Mouse (Mus musculus) right cerebral cortex, adult 2 months (tissue): ENCODE data around the gene Ubald2.
A peak's percentile ranks its signal among the peaks of the same experiment; 100 is the strongest.
"Not testable (repeated sequence)": the region's sequence is repeated elsewhere in the genome, so short reads cannot be mapped to it uniquely, and the experiment has no call there.

ENCODE experiments used
- DNase-seq, 2 experiments: peaks; one replicate each; pipeline ENCODE4 v3.0.0; 2021 to 2022; ENCODE audit warnings: low spot score in 2 of 2

Ubald2 gene

DNA sequence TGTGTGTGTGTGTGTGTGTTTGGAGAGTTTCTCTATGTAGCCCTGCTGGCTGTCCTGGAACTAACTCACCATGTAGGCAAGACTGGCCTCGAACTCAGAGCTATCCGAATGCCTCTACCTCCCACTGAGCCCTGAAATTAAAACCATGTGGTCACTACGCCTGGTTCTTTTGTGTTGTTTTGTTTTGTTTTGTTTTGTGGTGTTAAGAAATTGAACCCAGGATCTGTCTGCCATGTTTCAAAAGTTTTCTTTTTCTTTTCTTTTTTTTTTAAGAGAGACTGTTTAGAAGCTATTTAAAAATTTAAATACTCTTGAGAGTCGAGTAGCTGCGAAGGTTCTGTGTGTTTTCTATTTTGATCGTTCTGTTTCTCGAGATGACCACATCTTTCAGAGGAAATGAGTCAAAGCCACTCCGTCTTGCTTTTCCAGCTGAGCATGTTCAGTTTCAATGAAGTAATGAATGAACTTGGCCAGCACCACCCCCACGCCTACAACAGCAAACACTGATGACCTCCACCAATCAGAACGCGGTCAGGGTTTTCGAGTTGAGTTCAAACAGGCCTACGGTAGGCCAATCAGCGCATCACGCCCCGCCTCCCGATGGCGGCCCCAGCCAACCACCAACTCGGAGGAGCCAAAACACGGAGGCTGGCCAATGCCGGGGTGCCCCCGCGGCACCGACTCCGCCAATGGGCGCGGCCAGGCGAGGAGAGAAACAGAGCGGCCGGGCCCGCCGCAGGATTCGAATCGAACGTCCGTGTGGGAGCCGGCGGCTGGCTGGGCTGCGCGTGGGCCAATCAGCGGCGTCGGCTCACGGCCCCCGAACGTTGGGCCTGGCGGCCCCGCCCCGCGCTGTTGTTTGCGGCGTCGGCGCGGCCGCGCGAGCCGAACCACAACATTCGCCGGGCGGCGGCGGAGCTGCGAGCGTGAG, at the start of gene Ubald2:
Gene Ubald2, plus strand, starts transcription at position 739 of the 931 bp plus-strand sequence.
- DNase-seq, result peak; percentile 98 to 99

DNA sequence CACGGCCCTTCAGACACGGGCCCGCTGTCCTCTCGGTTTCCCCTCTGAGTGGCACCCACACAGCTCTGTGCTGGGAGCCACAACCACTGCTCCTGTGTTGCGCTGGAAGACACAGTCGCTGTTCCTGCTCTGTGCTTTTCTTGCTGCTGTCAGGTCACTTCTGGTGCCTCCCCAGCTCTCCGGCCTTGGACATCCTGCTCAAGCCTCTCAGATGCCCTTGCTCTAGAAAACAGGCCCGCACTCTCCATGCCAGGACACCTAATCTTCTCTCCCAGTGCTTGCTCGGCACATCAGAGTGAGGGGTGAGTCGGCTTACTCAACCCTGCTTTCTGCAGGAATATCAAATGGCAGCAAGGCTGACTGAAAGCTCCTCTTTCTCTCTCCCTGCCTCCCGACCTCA, 49.7 kb upstream of the Ubald2 start:
- DNase-seq, result no peak

DNA sequence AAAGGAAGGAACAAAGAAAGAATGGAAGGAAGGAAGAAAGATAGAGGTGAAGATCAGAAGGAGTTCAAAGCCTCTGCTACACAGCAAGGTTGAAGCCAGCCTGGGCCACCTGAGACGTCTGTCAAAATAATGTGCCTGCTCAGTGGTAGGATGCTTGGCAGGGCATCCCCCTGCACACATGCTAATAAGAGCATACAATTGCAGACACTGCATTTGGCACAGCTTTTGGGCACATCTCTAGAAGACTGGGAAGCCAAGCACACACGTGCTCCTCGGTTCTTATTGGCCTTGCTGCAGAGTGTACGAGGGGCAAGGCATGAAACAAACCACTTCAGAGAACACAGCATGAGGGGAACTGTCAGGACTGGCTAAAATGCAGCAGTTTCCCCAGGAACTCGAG, 47.9 kb upstream of the Ubald2 start:
- no peak for DNase-seq

DNA sequence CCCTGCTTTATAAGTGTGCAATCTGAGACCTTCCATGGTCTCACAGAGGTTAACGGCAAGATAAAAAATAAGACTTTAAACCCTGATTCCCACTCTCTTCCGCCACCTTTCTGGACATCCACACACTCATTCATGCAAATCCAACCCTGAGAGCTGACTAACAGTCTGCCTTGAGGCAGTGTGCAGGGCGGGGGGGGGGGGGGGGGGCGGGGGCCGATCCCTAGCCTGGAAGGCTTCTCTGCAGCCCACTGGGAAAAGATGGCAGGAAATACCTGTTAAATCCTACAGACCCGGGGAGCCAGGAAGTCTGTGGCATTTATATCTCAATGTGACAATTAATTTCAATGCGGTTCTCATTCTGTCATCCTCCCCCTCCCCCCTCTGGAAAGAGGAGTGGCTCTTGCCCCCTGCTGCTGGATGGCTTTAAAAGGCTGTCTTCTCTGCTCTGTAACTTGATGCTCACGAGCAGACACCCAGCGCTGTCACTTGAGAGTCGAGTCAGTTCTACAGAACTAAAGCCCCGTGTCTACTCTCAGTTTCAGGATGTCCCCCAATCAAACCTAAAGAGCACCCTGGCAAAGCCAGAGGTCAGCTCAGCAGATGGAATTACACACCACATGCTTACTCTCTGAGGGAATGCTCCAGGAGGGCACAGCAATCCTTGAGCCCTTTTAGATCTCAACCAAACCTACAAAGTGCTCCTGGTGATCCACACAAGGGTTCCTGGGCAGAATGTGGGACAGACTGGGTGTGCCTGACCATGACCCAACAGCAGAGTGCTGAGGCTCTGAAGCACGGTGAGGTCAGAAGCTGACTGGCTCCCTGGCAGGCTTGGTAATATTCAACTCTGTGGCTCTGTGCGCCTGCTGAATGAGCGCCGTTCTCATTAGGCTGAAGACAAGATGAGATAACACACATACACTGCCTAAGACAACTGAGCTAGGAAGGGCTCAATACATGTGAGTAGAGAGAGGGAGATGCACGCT, 46.5 kb upstream of the Ubald2 start:
- DNase-seq, result no peak

DNA sequence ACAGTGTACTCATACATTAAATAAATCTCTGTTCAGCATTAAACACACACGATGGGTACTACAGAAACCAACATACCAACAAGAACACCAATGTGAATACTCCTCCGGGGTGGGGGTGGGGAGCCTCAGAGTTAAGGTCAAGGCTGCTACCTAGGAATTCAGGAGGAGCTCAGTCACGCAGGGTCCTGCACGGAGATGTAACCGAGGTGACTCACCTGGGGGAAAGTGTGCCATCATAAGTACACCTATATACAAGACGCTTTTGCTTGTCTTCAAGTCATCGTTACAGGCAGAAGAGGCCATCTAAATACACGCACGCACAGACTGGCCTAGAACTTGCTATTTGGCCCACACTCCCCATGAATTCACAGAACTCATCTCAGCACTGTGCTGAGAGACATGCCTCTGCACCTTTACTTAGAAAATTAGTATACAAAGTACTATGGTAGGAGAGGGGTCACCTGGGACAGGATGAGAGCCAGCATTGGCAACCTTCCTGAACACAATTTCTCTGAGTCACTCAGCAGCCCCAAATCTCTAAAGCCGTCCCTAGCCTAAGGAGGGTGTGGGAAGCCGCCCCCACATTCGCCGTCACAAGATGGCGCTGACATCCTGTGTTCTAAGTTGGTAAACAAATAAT, 44.9 kb upstream of the Ubald2 start:
- DNase-seq, result peak in 1 of 2 experiments; percentile 46

DNA sequence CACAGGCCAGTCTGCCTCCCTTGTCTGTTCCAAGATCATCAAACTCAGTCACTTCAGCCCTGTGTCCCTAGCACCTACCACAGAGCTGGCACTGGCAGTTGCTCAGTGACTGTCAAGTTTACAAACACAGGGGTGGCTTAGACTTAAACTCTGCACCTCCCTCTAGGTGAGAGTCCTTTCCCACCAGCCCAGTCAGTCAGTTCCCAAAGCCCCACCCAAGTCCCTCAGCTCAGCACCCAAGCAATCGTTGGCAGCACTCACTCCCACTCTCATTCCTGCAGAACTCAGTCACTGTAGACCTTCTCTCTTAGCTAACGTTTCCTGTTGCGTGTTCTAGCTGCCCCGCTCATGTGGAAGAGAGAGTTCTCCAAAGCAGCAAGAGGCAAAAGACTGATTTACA, 39.1 kb upstream of the Ubald2 start:
- DNase-seq, result no peak

DNA sequence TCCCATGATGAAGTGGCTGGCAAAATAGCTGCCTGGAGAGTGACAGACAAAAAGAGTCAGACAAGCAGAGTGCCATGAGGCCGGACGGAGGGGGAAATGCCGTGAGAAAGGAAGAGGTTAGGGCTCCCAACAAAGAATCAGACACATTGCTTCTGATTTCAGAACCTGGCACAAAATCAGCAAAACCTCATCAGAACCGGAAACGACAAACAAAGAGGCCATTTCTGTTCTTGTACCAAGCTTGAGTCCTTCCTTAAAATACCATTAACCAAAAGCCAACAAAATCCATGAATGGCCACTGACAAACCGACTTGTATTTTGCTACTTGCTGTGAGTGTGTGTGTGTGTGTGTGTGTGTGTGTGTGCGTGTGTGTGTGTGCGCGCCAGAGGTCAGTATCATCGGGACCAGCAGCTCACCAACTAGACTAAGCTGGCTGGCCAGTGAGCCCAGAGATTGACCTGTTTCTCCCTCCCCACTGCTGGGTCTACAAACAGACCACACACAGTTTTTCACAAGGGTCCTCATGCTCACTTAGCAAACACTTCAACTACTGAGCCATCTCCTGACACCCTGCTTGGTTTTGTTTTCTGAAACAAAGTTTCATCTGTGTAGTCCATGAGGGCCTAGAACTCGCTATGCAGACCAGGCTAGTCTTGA, 37.5 kb upstream of the Ubald2 start:
- no peak for DNase-seq

DNA sequence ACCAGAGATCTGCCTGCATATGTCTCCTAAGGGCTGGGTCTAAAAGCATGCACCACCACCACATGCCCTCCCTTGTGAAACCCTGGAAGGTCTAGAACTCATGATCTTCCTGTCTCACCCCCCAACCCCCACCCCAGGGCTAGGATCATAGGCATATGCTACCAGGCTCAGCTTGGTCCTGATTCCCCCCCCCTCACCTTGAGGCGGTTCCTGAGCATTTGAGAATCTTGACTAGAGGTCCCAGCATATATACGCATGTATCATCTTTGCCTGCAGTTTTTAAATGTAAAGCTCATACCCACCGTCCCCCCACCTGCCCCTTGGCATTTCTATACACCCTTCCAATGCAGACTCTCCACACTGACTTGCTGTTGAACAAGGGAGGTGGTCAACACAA, 37.0 kb upstream of the Ubald2 start:
- no peak for DNase-seq

DNA sequence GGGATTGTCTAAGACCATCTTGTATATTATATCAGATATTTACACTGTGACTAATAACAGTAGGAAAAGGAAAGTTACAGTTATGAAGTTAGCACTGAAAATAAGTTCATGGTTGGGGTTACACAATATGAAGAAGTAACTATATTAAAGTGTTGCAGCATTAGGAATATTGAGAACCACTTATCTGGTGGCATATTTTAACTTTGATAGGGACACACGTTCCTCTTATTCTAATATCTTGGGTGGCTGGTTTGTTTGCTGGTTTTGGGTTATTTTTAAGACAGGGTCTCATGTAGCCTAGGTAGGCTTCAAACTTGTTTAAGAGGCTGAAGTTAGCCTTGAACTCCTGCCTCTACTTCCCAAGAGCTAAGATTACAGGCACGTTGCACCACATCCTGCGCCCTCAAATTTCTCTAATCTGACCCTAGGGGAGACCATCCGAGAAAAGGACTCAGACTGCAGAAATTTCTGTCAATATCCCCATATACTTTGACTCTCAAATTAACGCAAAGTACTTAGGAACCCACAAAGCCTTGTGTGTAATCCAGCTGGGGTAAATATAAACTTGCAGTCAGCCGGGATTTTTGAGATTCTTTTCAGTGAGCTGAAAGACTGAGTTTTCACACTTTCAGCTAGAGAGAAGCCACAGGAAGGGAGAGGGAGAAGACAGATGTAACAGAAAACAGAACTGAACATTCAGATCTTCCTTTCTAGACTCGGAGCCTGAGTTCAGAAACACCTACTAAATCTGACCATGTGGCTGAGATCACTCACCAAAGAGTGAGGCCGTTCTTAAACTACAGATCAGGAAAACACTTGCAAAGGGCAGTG, 36.2 kb upstream of the Ubald2 start:
- no peak for DNase-seq

DNA sequence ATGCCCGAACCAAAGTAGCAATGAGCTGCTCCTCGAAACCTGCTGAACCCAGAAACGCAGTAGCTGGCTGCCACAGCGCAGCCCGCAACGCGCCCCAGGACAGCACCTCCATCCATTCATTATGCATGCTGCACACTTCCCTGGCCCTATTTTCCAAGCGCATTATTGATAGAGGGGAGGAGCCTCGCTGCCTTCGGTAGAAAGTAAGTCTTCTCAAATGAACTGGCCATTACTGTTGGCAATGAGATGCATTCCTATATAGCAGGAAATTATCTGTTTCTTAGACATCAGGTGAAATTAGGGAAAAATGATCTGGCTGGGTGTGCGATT, 35.6 kb upstream of the Ubald2 start:
- DNase-seq, result no peak

DNA sequence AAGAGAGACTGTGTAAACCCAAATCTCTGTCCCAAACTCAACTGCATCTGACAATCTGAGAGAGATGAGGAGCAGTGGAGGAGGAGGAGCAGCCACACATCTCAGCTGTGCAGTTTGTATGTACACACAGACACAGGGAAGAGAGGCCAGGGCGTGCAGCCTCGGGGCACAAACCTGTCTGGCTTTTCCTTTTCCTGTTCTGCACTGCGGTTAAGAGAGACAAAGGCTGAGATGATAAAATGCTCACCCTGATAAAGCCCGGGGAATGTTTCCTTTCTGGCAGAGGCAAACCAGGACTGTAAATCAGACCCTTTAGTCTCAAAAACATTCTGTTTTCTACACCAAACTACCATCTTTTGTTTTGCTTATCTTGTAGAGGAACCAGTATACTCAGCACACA, 33.3 kb upstream of the Ubald2 start:
- no peak for DNase-seq

DNA sequence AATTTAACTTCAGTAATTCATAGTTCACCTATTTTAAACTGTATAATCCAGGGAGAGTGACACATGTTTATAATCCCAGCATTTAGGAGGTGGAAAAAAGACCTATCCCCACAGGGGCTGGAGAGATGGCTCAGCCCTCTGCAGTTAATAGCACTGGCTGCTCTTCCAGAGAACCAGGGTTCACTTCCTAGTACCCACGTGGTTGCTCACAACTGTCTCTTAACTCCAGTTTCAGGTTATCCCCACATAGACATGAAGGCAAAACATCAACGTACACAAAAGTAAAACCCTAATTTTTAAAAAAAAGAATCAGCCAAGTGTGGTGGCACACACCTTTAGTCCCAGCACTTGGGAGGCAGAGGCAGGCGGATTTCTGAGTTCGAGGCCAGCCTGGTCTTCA, 28.3 kb upstream of the Ubald2 start:
- no peak for DNase-seq

DNA sequence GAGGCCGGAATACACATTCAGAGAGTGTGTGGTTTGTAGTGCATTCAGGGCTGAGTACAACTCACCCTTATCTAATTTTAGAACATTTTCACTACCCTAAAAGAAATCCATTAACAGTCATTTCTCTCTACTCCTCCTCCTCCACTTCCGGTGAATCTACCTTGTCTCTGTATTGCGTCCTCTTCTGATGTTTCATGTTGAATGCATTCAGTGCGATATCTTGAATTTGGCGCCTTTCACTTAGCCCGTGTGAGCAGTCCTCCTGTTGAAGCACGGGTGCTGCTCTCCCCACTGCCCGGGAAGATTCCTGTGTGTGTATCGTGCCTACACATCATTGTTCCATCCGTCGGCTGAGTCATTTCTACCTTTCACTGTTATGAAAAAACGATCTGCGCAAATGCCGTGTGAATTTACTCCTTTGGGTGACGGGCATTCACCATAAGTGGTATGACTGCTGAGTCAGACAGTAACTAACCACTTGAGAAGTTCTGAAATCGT, 27.6 kb upstream of the Ubald2 start:
- DNase-seq, result peak; percentile 35 to 39

DNA sequence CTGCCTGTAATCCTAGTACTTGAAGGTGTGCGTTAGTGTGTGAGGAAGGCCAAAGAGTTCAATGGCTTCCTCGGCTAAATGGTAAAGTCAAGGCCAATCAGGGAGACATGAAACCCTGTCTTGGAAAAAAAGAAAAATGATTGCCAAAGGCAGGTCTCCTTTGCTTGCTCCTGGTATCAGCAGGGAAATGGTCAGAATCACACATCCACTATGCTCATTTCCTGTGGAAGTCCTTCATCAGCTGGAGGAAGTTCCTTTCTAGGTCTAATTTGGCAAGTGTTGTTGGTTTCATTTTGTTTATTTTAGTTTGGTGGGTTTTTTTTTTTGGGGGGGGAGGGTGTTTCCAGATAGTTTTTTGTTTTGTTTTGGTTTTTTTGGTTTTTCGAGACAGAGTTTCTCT, 24.9 kb upstream of the Ubald2 start:
- no peak for DNase-seq

DNA sequence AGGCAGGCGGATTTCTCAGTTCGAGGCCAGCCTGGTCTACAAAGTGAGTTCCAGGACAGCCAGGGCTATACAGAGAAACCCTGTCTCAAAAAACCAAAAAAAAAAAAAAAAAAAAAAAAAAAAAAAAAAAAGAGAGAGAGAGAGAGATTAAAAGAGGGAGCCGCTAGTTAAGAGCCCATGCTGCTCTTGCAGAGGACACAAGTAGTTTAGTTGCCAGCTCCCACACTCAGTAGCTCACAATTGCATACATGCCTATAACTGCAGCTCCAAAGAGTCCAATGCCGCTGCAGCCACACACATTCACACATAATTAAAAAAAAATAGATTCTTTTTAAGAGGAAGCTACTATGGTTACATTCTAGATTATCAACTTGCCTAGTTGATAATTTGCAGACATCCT, 23.5 kb upstream of the Ubald2 start:
- not testable (repeated sequence) for DNase-seq

DNA sequence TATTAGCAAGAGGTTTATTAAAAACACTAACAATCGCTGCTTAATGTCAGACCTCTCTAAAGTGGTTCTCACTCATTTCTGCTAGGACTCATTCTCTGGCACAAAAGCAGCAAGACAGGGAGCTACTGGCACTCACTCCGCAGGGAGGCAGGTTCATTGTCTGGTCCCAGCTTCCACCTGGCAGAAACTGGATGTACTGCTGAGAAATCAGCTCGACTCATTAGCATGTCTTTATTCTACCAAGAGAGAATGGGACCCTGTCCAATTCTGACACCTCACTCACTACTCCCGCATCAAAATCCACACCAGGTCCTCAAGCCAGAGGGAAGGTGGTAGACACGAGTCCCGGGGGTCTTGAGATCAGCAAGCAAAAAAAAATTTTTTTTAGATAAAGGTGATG, 22.3 kb upstream of the Ubald2 start:
- no peak for DNase-seq

DNA sequence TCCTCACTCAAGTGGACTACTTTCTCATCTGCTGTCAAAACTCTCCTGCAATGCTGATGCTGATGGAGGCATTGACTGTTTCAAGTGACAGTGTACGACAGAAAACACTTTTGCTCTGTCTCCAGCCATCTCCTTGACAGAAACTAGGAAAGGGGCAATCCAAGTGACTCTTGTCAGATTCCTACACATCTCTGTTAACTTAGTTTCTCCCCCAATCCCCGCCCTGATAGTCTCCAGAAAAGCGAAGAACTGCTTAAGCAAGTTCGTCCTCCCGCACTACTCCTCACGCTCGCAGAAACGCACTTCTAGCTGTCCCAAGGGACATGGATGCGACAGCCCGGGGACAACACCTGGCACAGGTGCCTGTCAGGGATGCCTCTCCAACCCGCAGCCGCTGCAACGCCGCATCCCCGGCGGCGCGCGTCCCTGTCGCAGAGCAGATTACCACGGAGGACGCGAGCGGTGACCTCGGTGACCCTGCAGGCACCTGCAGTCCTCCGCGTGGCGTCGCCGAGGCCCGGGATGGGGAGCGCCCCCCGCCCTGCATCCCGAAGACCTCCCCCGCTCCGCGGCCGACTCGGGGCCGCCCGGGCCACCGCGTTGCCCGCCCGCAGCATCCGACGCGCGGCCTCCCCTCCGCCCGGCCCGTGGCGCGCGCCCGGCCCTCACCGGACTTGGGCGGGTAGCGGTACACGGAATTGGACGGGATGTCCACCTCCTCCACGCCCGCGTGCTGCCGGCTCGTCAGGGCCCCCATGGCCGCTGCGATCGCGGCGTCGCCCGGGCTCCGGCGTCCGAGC, 21.7 kb upstream of the Ubald2 start:
- DNase-seq, result peak in 1 of 2 experiments; percentile 15

DNA sequence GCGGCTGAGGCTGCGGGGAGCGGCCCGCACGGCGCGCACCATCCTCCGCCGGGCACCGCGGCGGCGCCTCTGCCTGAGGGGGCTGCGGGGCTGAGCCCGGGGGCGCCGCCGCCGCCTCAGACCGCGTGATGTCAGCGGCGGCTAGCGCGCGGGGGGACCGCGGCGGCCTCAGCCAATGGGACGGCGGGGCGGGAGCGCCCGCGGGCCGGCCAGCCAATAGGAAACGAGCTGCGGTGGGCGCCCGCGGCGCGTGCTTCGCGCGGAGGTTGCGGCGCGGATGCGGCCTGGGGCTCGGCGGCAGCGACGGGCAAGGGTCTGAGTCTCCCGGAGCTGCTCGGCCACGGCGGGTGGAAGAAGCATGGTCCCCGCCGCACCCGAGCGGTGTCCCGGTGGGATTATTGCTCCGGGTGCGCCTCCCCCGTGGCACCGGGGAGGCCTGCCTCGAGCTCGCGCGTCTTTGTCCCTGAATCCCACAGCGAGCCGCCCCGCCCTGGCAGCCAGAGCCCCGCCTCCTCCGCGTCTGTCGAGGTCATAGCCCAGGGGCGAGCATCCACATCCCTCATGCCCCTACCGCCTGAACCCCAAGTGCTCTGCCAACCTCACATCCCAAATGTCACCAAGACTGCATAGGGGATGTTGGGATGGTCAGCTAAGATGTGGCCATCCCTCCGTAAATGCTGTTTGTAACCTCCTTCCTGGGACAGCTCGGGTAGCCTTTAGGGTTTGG, 20.8 kb upstream of the Ubald2 start, which contains the start of gene Rnf157:
Gene Rnf157, minus strand, starts transcription at position 129 of the 727 bp plus-strand sequence.
- peak; percentile 85 to 88 for DNase-seq

DNA sequence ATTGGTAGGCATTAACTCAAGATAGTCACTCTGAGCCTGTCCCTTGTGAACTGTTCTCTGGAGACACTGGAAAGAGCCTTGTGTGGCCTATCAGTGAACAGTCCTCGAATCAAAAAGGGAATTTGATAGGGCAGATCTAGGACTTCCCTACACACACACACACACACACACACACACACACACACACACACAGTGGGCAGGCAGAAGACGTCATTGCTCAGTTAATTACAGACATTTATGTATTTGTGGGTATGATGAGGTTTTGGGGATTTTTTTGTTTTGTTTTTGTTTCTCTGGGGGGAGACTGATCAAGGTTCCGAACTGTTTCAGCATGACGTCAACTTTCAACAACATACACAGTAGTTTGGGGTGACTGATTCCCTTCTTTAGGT, 20.3 kb upstream of the Ubald2 start:
- no peak for DNase-seq
